ENCODE assay signal across 8 mouse cellular contexts in the genomic region with DNA sequence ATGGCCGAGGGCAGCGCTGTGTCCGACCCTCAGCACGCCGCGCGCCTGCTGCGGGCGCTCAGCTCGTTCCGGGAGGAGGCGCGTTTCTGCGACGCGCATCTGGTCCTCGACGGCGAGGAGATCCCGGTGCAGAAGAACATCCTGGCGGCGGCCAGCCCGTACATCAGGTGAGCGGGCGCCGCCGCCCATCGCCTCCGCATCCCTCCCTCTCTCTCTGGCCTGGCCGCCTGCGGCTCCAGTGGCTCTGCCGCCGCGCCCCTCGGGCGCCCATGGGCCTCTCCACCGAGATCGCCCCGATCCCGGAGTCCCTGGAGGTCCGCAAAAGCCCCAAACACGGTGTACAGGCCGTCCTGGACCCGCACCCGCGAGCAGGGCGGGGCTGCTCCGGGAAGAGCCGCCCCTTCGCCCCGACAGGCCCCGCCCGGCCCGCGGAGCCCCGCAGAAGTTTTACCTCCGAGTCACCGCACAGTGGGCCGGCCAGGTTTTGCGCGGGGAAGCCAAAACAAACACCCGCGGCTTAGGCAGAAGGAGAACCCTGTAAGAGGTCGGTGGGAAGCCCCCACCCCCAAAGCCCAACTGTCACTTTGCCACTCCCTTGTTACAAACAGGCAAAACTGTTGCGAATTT. TPM values are rescaled to one million over a fixed set of nuclear protein-coding genes. Genes with fewer than 3 reads are reported as not detected.
DNase-seq lines count a peak whose midpoint lies in the region; ATAC-seq and TF ChIP-seq lines count a peak whose summit lies in the region.

Gene Gan (plus strand): TSS at position 1 of the 627 bp plus-strand sequence.

- peak; percentile 22 for ATAC-seq in inflammation-experienced regulatory T-cells, adult 6 months

- H3K4me1 ChIP-seq in megakaryocyte, embryonic 14.5 days, result peaks cover 57% of the 10 kb centered on the region

- peaks cover 8% of the 10 kb centered on the region for H3K36me3 ChIP-seq in megakaryocyte, embryonic 14.5 days (replicated peaks; ENCODE audit: low read length)

- H3K27ac ChIP-seq in gastrocnemius, adult 2 months, result peak within 1 kb of the TSS; percentile 91

- intact Hi-C loops in gastrocnemius, adult 2 months (cut with DNase I), result loop anchor here (5.0 kb wide), 1 partner anchor 166 kb away; the partner anchor contains the start of gene Gcsh
- intact Hi-C loops in left cerebral cortex, postnatal 10 days (cut with DNase I), result no loop called here

- peak; percentile 49 for DNase-seq in embryo, embryonic 9.5 days (ENCODE audit: extremely low spot score)
- no peak for DNase-seq in embryo, embryonic 11 days
- peak; percentile 38 for DNase-seq in cerebellum, adult 11 months
- DNase-seq in gastrocnemius, adult 2 months, result peak; percentile 67
- peak in 1 of 2 experiments; percentile 58 for DNase-seq in left cerebral cortex, postnatal 10 days (ENCODE audit: extremely low spot score in 1 of 2, low spot score in 2 of 2)
- peak; percentile 44 for DNase-seq in right cerebral cortex, postnatal 25 days

- peak within 1 kb of the TSS; percentile 83 for H3K4me3 ChIP-seq in gastrocnemius, adult 2 months
- H3K4me3 ChIP-seq in megakaryocyte, embryonic 14.5 days (replicated peaks), result peak within 1 kb of the TSS; percentile 98

- TF ChIP-seq CTCF in gastrocnemius, adult 2 months (IDR thresholded peaks at IDR 0.05), result no peak

- no peaks in the 10 kb centered on the region for H3K9me3 ChIP-seq in megakaryocyte, embryonic 14.5 days

- no peaks in the 10 kb centered on the region for H3K27me3 ChIP-seq in megakaryocyte, embryonic 14.5 days (replicated peaks)

RNA-seq across cellular contexts. Expression of gene Gan, which starts in this region (rescaled TPM):
- total RNA-seq in gastrocnemius, adult 2 months (2021), result 1 to 10 TPM; 4.8 to 5.9 TPM
- 1 to 10 TPM; 1.7 to 2.6 (median 2.0) TPM for polyA plus RNA-seq in inflammation-experienced regulatory T-cells, adult 6 months (2017; shearing (Covaris generic))
- 10 to 100 TPM; 22.7 to 27.0 TPM for total RNA-seq in left cerebral cortex, postnatal 10 days (2021)
- polyA plus RNA-seq in megakaryocyte, embryonic 14.5 days (2012; ENCODE audit: insufficient read depth, low replicate concordance), result 1.7 and 2.1 TPM in 2 replicates
